Mouse (Mus musculus): ENCODE data around the gene Lonp1. TPM values are rescaled to one million over a fixed set of nuclear protein-coding genes. Genes with fewer than 3 reads are reported as not detected.
"Not testable (repeated sequence)": the region's sequence is repeated elsewhere in the genome, so short reads cannot be mapped to it uniquely, and the experiment has no call there.

Gene Lonp1
- polyA plus RNA-seq, 1 experiment from 2014 or later = 53.7 TPM

GRCm38 (mm10) chr17:56617628-56618027 is 9.1 kb downstream of the Lonp1 start:
- Histone ChIP-seq H3K27me3 (no peaks in the 10 kb centered on the region), H3K9ac (no peak overlapping the region), H3K36me3 (peaks cover 83% of the 10 kb centered on the region), H3K4me2 (no peak overlapping the region), H3K27ac (no peak overlapping the region), H3K9me3 (no peaks in the 10 kb centered on the region), H3K4me3 (no peak overlapping the region), H3K4me1 (peaks cover 16% of the 10 kb centered on the region)
- 88% methylated on average over 8 of the region's 8 CpGs for WGBS
- ATAC-seq (ENCODE audit: insufficient number of reproducible peaks, insufficient read depth, low FRiP score, low TSS enrichment, low read depth) = no peak

GRCm38 (mm10) chr17:56616725-56617124 is 10.0 kb downstream of the Lonp1 start:
- no peak overlapping the region for H3K9ac ChIP-seq
- WGBS = 79% methylated on average over 3 of the region's 3 CpGs
- H3K4me3 ChIP-seq = no peak overlapping the region
- no peaks in the 10 kb centered on the region for H3K27me3 ChIP-seq
- no peak overlapping the region for H3K4me2 ChIP-seq
- ATAC-seq (ENCODE audit: insufficient number of reproducible peaks, insufficient read depth, low FRiP score, low TSS enrichment, low read depth) = no peak
- H3K36me3 ChIP-seq = peaks cover 74% of the 10 kb centered on the region
- peaks cover 21% of the 10 kb centered on the region for H3K4me1 ChIP-seq
- H3K27ac ChIP-seq = no peak overlapping the region
- no peaks in the 10 kb centered on the region for H3K9me3 ChIP-seq

GRCm38 (mm10) chr17:56615792-56616191 is 10.9 kb downstream of the Lonp1 start:
- Histone ChIP-seq H3K9me3 (no peaks in the 10 kb centered on the region), H3K9ac (no peak overlapping the region), H3K27me3 (no peaks in the 10 kb centered on the region), H3K4me1 (peaks cover 21% of the 10 kb centered on the region), H3K4me2 (0 out of 2 replicates have a peak overlapping the region, but pooled peaks have one; percentile 89), H3K4me3 (no peak overlapping the region), H3K27ac (no peak overlapping the region), H3K36me3 (peaks cover 67% of the 10 kb centered on the region)
- no peak for ATAC-seq (ENCODE audit: insufficient number of reproducible peaks, insufficient read depth, low FRiP score, low TSS enrichment, low read depth)
- WGBS = 86% methylated on average over 4 of the region's 4 CpGs

GRCm38 (mm10) chr17:56615136-56615784 is 11.4 kb downstream of the Lonp1 start:
- H3K4me3 ChIP-seq = peak overlapping the region; percentile 62; the same call in 1 of the 2 replicates
- H3K4me2 ChIP-seq = peak overlapping the region; percentile 89
- no peaks in the 10 kb centered on the region for H3K9me3 ChIP-seq
- ATAC-seq (ENCODE audit: insufficient number of reproducible peaks, insufficient read depth, low FRiP score, low TSS enrichment, low read depth) = no peak
- H3K27me3 ChIP-seq = no peaks in the 10 kb centered on the region
- H3K36me3 ChIP-seq = peaks cover 62% of the 10 kb centered on the region
- peak overlapping the region; percentile 88 for H3K9ac ChIP-seq
- no peak overlapping the region for H3K27ac ChIP-seq
- peaks cover 23% of the 10 kb centered on the region for H3K4me1 ChIP-seq
- 89% methylated on average over 11 of the region's 11 CpGs for WGBS

- Histone ChIP-seq H3K36me3 (peaks cover 55% of the 10 kb centered on the region), H3K4me1 (peaks cover 25% of the 10 kb centered on the region), H3K9ac (peak overlapping the region; percentile 88), H3K4me2 (peak overlapping the region; percentile 89), H3K27ac (0 out of 2 replicates have a peak overlapping the region, but pooled peaks have one; percentile 94), H3K9me3 (no peaks in the 10 kb centered on the region), H3K4me3 (peak overlapping the region; percentile 62), H3K27me3 (no peaks in the 10 kb centered on the region)
- no peak for ATAC-seq (ENCODE audit: insufficient number of reproducible peaks, insufficient read depth, low FRiP score, low TSS enrichment, low read depth)
- 28% methylated on average over 14 of the region's 14 CpGs for WGBS
Observed at GRCm38 (mm10) chr17:56614391-56615135, 12.1 kb downstream of the Lonp1 start.

GRCm38 (mm10) chr17:56613893-56614292 is 12.8 kb downstream of the Lonp1 start:
- Histone ChIP-seq H3K9ac (peak overlapping the region; percentile 88), H3K36me3 (peaks cover 48% of the 10 kb centered on the region)
- under 1% methylated on average over 26 of the region's 26 CpGs for WGBS

GRCm38 (mm10) chr17:56613236-56613844 is 13.3 kb downstream of the Lonp1 start, which contains the start of gene Rpl36:
TSS of gene Rpl36 (plus strand) at chr17:56613416.
- H3K4me1 ChIP-seq = peaks cover 31% of the 10 kb centered on the region

More at GRCm38 (mm10) chr17:56613893-56614292, 12.8 kb downstream of the Lonp1 start:
- Histone ChIP-seq H3K27ac (peak overlapping the region; percentile 94), H3K4me2 (peak overlapping the region; percentile 89), H3K4me1 (peaks cover 25% of the 10 kb centered on the region), H3K4me3 (peak overlapping the region; percentile 62)
- ATAC-seq (ENCODE audit: insufficient number of reproducible peaks, insufficient read depth, low FRiP score, low TSS enrichment, low read depth); H3K27me3 ChIP-seq; H3K9me3 ChIP-seq: not testable (repeated sequence)

GRCm38 (mm10) chr17:56612565-56612939 is 14.1 kb downstream of the Lonp1 start:
- H3K27me3 ChIP-seq; H3K9me3 ChIP-seq; H3K4me2 ChIP-seq; H3K9ac ChIP-seq; ATAC-seq (ENCODE audit: insufficient number of reproducible peaks, insufficient read depth, low FRiP score, low TSS enrichment, low read depth): not testable (repeated sequence)
- Histone ChIP-seq H3K4me1 (peaks cover 38% of the 10 kb centered on the region), H3K27ac (peak overlapping the region; percentile 11; the same call in 1 of the 2 replicates), H3K36me3 (peaks cover 37% of the 10 kb centered on the region), H3K4me3 (0 out of 2 replicates have a peak overlapping the region, but pooled peaks have one; percentile 1)
- 76% methylated on average over 10 of the region's 10 CpGs for WGBS

More at GRCm38 (mm10) chr17:56613236-56613844, 13.3 kb downstream of the Lonp1 start, which contains the start of gene Rpl36:
- H3K4me2 ChIP-seq = peak within 1 kb of the TSS; percentile 89
- WGBS = under 1% methylated on average over 52 of the region's 52 CpGs
- no peaks in the 10 kb centered on the region for H3K9me3 ChIP-seq
- ATAC-seq (ENCODE audit: insufficient number of reproducible peaks, insufficient read depth, low FRiP score, low TSS enrichment, low read depth) = peak; percentile 34
- H3K36me3 ChIP-seq = peaks cover 43% of the 10 kb centered on the region
- H3K4me3 ChIP-seq = peak within 1 kb of the TSS; percentile 62
- H3K27ac ChIP-seq = peak within 1 kb of the TSS; percentile 94
- H3K9ac ChIP-seq = peak within 1 kb of the TSS; percentile 88
- H3K27me3 ChIP-seq = no peaks in the 10 kb centered on the region

- Histone ChIP-seq H3K27ac (peak overlapping the region; percentile 11; the same call in 1 of the 2 replicates), H3K4me1 (peaks cover 39% of the 10 kb centered on the region), H3K36me3 (peaks cover 36% of the 10 kb centered on the region), H3K27me3 (no peaks in the 10 kb centered on the region), H3K9me3 (no peaks in the 10 kb centered on the region), H3K4me2 (peak overlapping the region; percentile 16; the same call in 1 of the 2 replicates), H3K4me3 (0 out of 2 replicates have a peak overlapping the region, but pooled peaks have one; percentile 1), H3K9ac (no peak overlapping the region)
- no peak for ATAC-seq (ENCODE audit: insufficient number of reproducible peaks, insufficient read depth, low FRiP score, low TSS enrichment, low read depth)
- 15% methylated on average over 14 of the region's 14 CpGs for WGBS
Observed at GRCm38 (mm10) chr17:56611861-56612564, 14.7 kb downstream of the Lonp1 start.

- no peak for ATAC-seq (ENCODE audit: insufficient number of reproducible peaks, insufficient read depth, low FRiP score, low TSS enrichment, low read depth)
- WGBS = 66% methylated on average over 2 of the region's 2 CpGs
- H3K9ac ChIP-seq = no peak overlapping the region
- no peaks in the 10 kb centered on the region for H3K27me3 ChIP-seq
- H3K4me3 ChIP-seq = no peak overlapping the region
- H3K36me3 ChIP-seq = peaks cover 36% of the 10 kb centered on the region
- H3K27ac ChIP-seq = no peak overlapping the region
- no peak overlapping the region for H3K4me2 ChIP-seq
- peaks cover 39% of the 10 kb centered on the region for H3K4me1 ChIP-seq
- no peaks in the 10 kb centered on the region for H3K9me3 ChIP-seq
Observed at GRCm38 (mm10) chr17:56611323-56611722, 15.4 kb downstream of the Lonp1 start.
